Mouse (Mus musculus) limb, embryonic 10.5 days (tissue): ENCODE results near the gene Uvrag. TPM values are rescaled to one million over a fixed set of nuclear protein-coding genes. Genes with fewer than 3 reads are reported as not detected.

Source experiments
- DNase-seq: peaks from one replicate; pipeline ENCODE4 v3.0.0-alpha.2; 2017; ENCODE audit warnings: low spot score
- H3K27ac ChIP-seq: fragments of 300-500 bp; sonication (generic); 2 replicates; pipeline ENCODE4 v1.5.1; 2016; ENCODE audit warnings: mild to moderate bottlenecking
- H3K27me3 ChIP-seq: fragments of 300-500 bp; sonication (generic); 2 replicates; pipeline ENCODE4 v1.6.1; 2016; ENCODE audit warnings: low read depth, mild to moderate bottlenecking; ENCODE audit not compliant: poor library complexity, severe bottlenecking
- H3K36me3 ChIP-seq: fragments of 300-500 bp; sonication (generic); 2 replicates; pipeline ENCODE4 v1.6.1; 2016; ENCODE audit warnings: mild to moderate bottlenecking, moderate library complexity
- H3K4me1 ChIP-seq: fragments of 300-500 bp; sonication (generic); 2 replicates; pipeline ENCODE4 v1.6.1; 2016
- H3K4me3 ChIP-seq: fragments of 300-500 bp; sonication (generic); 2 replicates; pipeline ENCODE4 v1.5.1; 2016; ENCODE audit warnings: mild to moderate bottlenecking, moderate library complexity
- H3K9me3 ChIP-seq: fragments of 300-500 bp; sonication (generic); replicated peaks from 2 replicates; pipeline ENCODE4 v1.6.1; 2016; ENCODE audit warnings: mild to moderate bottlenecking
- WGBS: fragments of 180-500 bp; shearing (Covaris S2); methylation state at CpG from one replicate; pipeline ENCODE4 v1.1.7; 2016; 5-methylcytosine and 5-hydroxymethylcytosine counted together
- polyA plus RNA-seq: library from polyadenylated mRNA; unstranded; fragments of >200 nt; fragmentation: Nextera tagmentation; extraction: Ambion mirVana; gene quantifications from 2 replicates; pipeline ENCODE4 v1.2.1, GENCODE M21; 2016

Gene Uvrag
- polyA plus RNA-seq, 1 experiment from 2014 or later, result 12.0 TPM

GRCm38 (mm10) chr7:98935757-98936156 is 205.2 kb downstream of the Uvrag start:
- Histone ChIP-seq H3K9me3 (no peaks in the 10 kb centered on the region), H3K27me3 (peaks cover 25% of the 10 kb centered on the region), H3K36me3 (no peaks in the 10 kb centered on the region), H3K4me1 (peaks cover 33% of the 10 kb centered on the region), H3K4me3 (no peak overlapping the region), H3K27ac (no peak overlapping the region)
- peak; percentile 29 for DNase-seq
- WGBS, result 86% methylated on average over 6 of the region's 6 CpGs

- no peak overlapping the region for H3K27ac ChIP-seq
- no peak overlapping the region for H3K4me3 ChIP-seq
- peaks cover 21% of the 10 kb centered on the region for H3K27me3 ChIP-seq
- no peaks in the 10 kb centered on the region for H3K9me3 ChIP-seq
- DNase-seq, result peak; percentile 25
- peaks cover 32% of the 10 kb centered on the region for H3K4me1 ChIP-seq
- 89% methylated on average over 10 of the region's 10 CpGs for WGBS
- no peaks in the 10 kb centered on the region for H3K36me3 ChIP-seq
Measured at GRCm38 (mm10) chr7:98935193-98935592, 205.7 kb downstream of the Uvrag start.

- Histone ChIP-seq H3K36me3 (no peaks in the 10 kb centered on the region), H3K9me3 (no peaks in the 10 kb centered on the region), H3K27me3 (no peaks in the 10 kb centered on the region), H3K4me3 (no peak overlapping the region), H3K4me1 (peaks cover 47% of the 10 kb centered on the region), H3K27ac (no peak overlapping the region)
- WGBS, result 66% methylated on average over 7 of the region's 7 CpGs
- peak; percentile 27 for DNase-seq
Measured at GRCm38 (mm10) chr7:98928336-98929025, 212.5 kb downstream of the Uvrag start.

- Histone ChIP-seq H3K9me3 (no peaks in the 10 kb centered on the region), H3K27ac (no peak overlapping the region), H3K36me3 (no peaks in the 10 kb centered on the region), H3K4me1 (peaks cover 44% of the 10 kb centered on the region), H3K4me3 (no peak overlapping the region), H3K27me3 (no peaks in the 10 kb centered on the region)
- 89% methylated on average over 10 of the region's 10 CpGs for WGBS
- no peak for DNase-seq
Measured at GRCm38 (mm10) chr7:98926906-98927528, 213.9 kb downstream of the Uvrag start.

- no peaks in the 10 kb centered on the region for H3K36me3 ChIP-seq
- no peak for DNase-seq
- peaks cover 42% of the 10 kb centered on the region for H3K4me1 ChIP-seq
- H3K27ac ChIP-seq, result peak overlapping the region; percentile 27
- 59% methylated on average over 18 of the region's 18 CpGs for WGBS
- no peaks in the 10 kb centered on the region for H3K9me3 ChIP-seq
- no peak overlapping the region for H3K4me3 ChIP-seq
- no peaks in the 10 kb centered on the region; the same call in 1 of the 2 replicates for H3K27me3 ChIP-seq
Measured at GRCm38 (mm10) chr7:98924380-98924869, 216.5 kb downstream of the Uvrag start.

GRCm38 (mm10) chr7:98922984-98923383 is 218.0 kb downstream of the Uvrag start:
- Histone ChIP-seq H3K4me1 (peaks cover 39% of the 10 kb centered on the region), H3K36me3 (no peaks in the 10 kb centered on the region), H3K27ac (no peak overlapping the region), H3K27me3 (no peaks in the 10 kb centered on the region; the same call in 1 of the 2 replicates), H3K9me3 (no peaks in the 10 kb centered on the region), H3K4me3 (no peak overlapping the region)
- WGBS, result 89% methylated on average over 5 of the region's 5 CpGs
- no peak for DNase-seq

GRCm38 (mm10) chr7:98917407-98917806 is 223.5 kb downstream of the Uvrag start:
- Histone ChIP-seq H3K36me3 (no peaks in the 10 kb centered on the region), H3K9me3 (no peaks in the 10 kb centered on the region), H3K4me1 (peaks cover 38% of the 10 kb centered on the region), H3K4me3 (no peak overlapping the region), H3K27ac (peak overlapping the region; percentile 74; the same call in 1 of the 2 replicates), H3K27me3 (peaks cover 23% of the 10 kb centered on the region)
- 91% methylated on average over 5 of the region's 5 CpGs for WGBS
- DNase-seq, result no peak

- Histone ChIP-seq H3K4me1 (peaks cover 36% of the 10 kb centered on the region), H3K4me3 (no peak overlapping the region), H3K27me3 (peaks cover 29% of the 10 kb centered on the region), H3K27ac (no peak overlapping the region), H3K36me3 (no peaks in the 10 kb centered on the region), H3K9me3 (no peaks in the 10 kb centered on the region)
- 88% methylated on average over 6 of the region's 6 CpGs for WGBS
- DNase-seq, result no peak
Measured at GRCm38 (mm10) chr7:98916581-98916980, 224.4 kb downstream of the Uvrag start.

GRCm38 (mm10) chr7:98912953-98913360 is 228.0 kb downstream of the Uvrag start:
- WGBS, result 61% methylated on average over 2 of the region's 2 CpGs
- DNase-seq, result no peak
- H3K4me3 ChIP-seq, result no peak overlapping the region

GRCm38 (mm10) chr7:98911276-98911675 is 229.7 kb downstream of the Uvrag start:
- H3K27ac ChIP-seq, result peak overlapping the region; percentile 27; the same call in 1 of the 2 replicates
- H3K36me3 ChIP-seq, result peaks cover under 1% of the 10 kb centered on the region; the same call in 1 of the 2 replicates
- 53% methylated on average over 8 of the region's 8 CpGs for whole genome bisulfite sequencing
- no peak for DNase-seq
- H3K27me3 ChIP-seq, result peaks cover 48% of the 10 kb centered on the region
- H3K9me3 ChIP-seq, result no peaks in the 10 kb centered on the region
- no peak overlapping the region for H3K4me3 ChIP-seq
- H3K4me1 ChIP-seq, result peaks cover 39% of the 10 kb centered on the region

More at GRCm38 (mm10) chr7:98912953-98913360, 228.0 kb downstream of the Uvrag start:
- no peaks in the 10 kb centered on the region for H3K9me3 ChIP-seq
- peaks cover 38% of the 10 kb centered on the region for H3K27me3 ChIP-seq
- peaks cover 50% of the 10 kb centered on the region for H3K4me1 ChIP-seq
- H3K36me3 ChIP-seq, result no peaks in the 10 kb centered on the region
- H3K27ac ChIP-seq, result no peak overlapping the region

GRCm38 (mm10) chr7:98910712-98911111 is 230.2 kb downstream of the Uvrag start:
- Histone ChIP-seq H3K9me3 (no peaks in the 10 kb centered on the region), H3K27me3 (peaks cover 53% of the 10 kb centered on the region), H3K4me1 (peaks cover 44% of the 10 kb centered on the region), H3K36me3 (peaks cover 3% of the 10 kb centered on the region; the same call in 1 of the 2 replicates), H3K27ac (peak overlapping the region; percentile 38), H3K4me3 (no peak overlapping the region)
- no peak for DNase-seq
- 54% methylated on average over 11 of the region's 11 CpGs for WGBS

- Histone ChIP-seq H3K4me3 (no peak overlapping the region), H3K27me3 (peaks cover 53% of the 10 kb centered on the region), H3K36me3 (peaks cover 3% of the 10 kb centered on the region; the same call in 1 of the 2 replicates), H3K4me1 (peaks cover 50% of the 10 kb centered on the region), H3K9me3 (no peaks in the 10 kb centered on the region), H3K27ac (peak overlapping the region; percentile 38)
- DNase-seq, result no peak
- 70% methylated on average over 11 of the region's 11 CpGs for WGBS
Measured at GRCm38 (mm10) chr7:98910164-98910563, 230.8 kb downstream of the Uvrag start.

- peaks cover 3% of the 10 kb centered on the region; the same call in 1 of the 2 replicates for H3K36me3 ChIP-seq
- peaks cover 62% of the 10 kb centered on the region for H3K27me3 ChIP-seq
- no peak overlapping the region for H3K4me3 ChIP-seq
- WGBS, result 72% methylated on average over 4 of the region's 4 CpGs
- H3K4me1 ChIP-seq, result peaks cover 60% of the 10 kb centered on the region
- no peak overlapping the region for H3K27ac ChIP-seq
- no peak for DNase-seq
- H3K9me3 ChIP-seq, result no peaks in the 10 kb centered on the region
Measured at GRCm38 (mm10) chr7:98907476-98907875, 233.5 kb downstream of the Uvrag start.
